Mouse (Mus musculus) neural tube, embryonic 13.5 days (tissue): ENCODE measurements around the gene Tmem218. TPM values are rescaled to one million over a fixed set of nuclear protein-coding genes. Genes with fewer than 3 reads are reported as not detected.

ENCODE experiments used
- ATAC-seq: fragments of 200-750 bp; cut with Nextera tagmentation; 2 replicates; pipeline ENCODE4 v1.8.0; 2017; ENCODE audit warnings: low read depth, mild to moderate bottlenecking, moderate TSS enrichment, moderate library complexity
- H3K27ac ChIP-seq: fragments of 300-500 bp; sonication (generic); replicated peaks from 2 replicates; pipeline ENCODE4 v1.5.1; 2015; ENCODE audit warnings: moderate library complexity, mild to moderate bottlenecking, inconsistent platforms
- H3K27me3 ChIP-seq: fragments of 300-500 bp; sonication (generic); 2 replicates; pipeline ENCODE4 v1.6.1; 2015; ENCODE audit warnings: mild to moderate bottlenecking, inconsistent platforms
- H3K36me3 ChIP-seq: fragments of 300-500 bp; sonication (generic); 2 replicates; pipeline ENCODE4 v1.6.1; 2015; ENCODE audit warnings: mild to moderate bottlenecking, inconsistent platforms
- H3K4me1 ChIP-seq: fragments of 300-500 bp; sonication (generic); replicated peaks from 2 replicates; pipeline ENCODE4 v1.6.1; 2015; ENCODE audit warnings: inconsistent platforms
- H3K4me2 ChIP-seq: fragments of 300-500 bp; sonication (generic); 2 replicates; pipeline ENCODE4 v1.6.1; 2015; ENCODE audit warnings: inconsistent platforms, mild to moderate bottlenecking, moderate library complexity
- H3K4me3 ChIP-seq: fragments of 300-500 bp; sonication (generic); 2 replicates; pipeline ENCODE4 v1.5.1; 2015; ENCODE audit warnings: mild to moderate bottlenecking, inconsistent platforms
- H3K9ac ChIP-seq: fragments of 300-500 bp; sonication (generic); 2 replicates; pipeline ENCODE4 v1.6.1; 2015; ENCODE audit warnings: moderate library complexity, mild to moderate bottlenecking, inconsistent platforms
- H3K9me3 ChIP-seq: fragments of 300-500 bp; sonication (generic); 2 replicates; pipeline ENCODE4 v1.6.1; 2016; ENCODE audit warnings: inconsistent platforms
- WGBS: fragments of 180-500 bp; shearing (Covaris S2); methylation state at CpG from one replicate; pipeline ENCODE4 v1.1.7; 2015; 5-methylcytosine and 5-hydroxymethylcytosine counted together
- polyA plus RNA-seq: library from polyadenylated mRNA; unstranded; fragments of >200 nt; fragmentation: Nextera tagmentation; extraction: Ambion mirVana; gene quantifications from 2 replicates; pipeline ENCODE4 v1.2.1, GENCODE M21; 2015

Gene Tmem218
- polyA plus RNA-seq, 1 experiment from 2014 or later: 12.2 TPM

GRCm38 (mm10) chr9:37197067-37197466 lies 11.0 kb upstream of the Tmem218 start:
- H3K4me2 ChIP-seq: no peak overlapping the region
- 0 out of 2 replicates have a peak, but pooled peaks have one; percentile 50 for ATAC-seq
- no peaks in the 10 kb centered on the region for H3K9me3 ChIP-seq
- no peak overlapping the region for H3K27ac ChIP-seq
- no peaks in the 10 kb centered on the region for H3K36me3 ChIP-seq
- H3K4me1 ChIP-seq: no peaks in the 10 kb centered on the region
- H3K9ac ChIP-seq: no peak overlapping the region
- 63% methylated on average over 4 of the region's 4 CpGs for WGBS
- no peak overlapping the region for H3K4me3 ChIP-seq
- H3K27me3 ChIP-seq: no peaks in the 10 kb centered on the region

DNA sequence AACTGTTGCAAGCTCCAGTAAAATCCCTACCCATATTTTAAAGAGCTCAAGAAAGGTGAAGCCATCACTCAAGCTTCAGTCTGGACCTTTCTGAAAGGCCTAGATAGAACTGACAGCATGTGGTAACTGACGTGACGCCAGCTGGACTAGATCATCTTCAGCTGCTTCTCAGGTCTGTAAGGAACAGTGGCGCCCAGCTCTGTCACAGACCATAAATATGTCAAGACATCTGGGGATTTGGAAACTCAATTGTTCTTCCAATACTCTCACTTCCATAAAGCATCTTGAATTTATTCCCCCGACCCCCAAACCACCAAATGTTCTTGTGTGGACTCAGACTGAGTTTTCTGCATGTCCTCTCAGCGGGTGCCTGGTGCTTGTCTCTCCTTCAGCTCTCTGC lies 7.6 kb upstream of the Tmem218 start:
- WGBS: 64% methylated on average over 5 of the region's 5 CpGs

GRCm38 (mm10) chr9:37203884-37204283 lies 4.1 kb upstream of the Tmem218 start:
- Histone ChIP-seq H3K4me2 (no peak overlapping the region), H3K9ac (no peak overlapping the region), H3K9me3 (no peaks in the 10 kb centered on the region), H3K4me1 (peaks cover 12% of the 10 kb centered on the region), H3K27ac (no peak overlapping the region), H3K36me3 (no peaks in the 10 kb centered on the region), H3K27me3 (no peaks in the 10 kb centered on the region), H3K4me3 (no peak overlapping the region)
- WGBS: 27% methylated on average over 5 of the region's 5 CpGs
- no peak for ATAC-seq

More for the DNA sequence above, 7.6 kb upstream of the Tmem218 start:
- no peak overlapping the region for H3K4me2 ChIP-seq
- H3K9me3 ChIP-seq: no peaks in the 10 kb centered on the region
- no peak overlapping the region for H3K9ac ChIP-seq
- H3K4me1 ChIP-seq: no peaks in the 10 kb centered on the region
- H3K4me3 ChIP-seq: no peak overlapping the region
- ATAC-seq: no peak
- no peaks in the 10 kb centered on the region for H3K27me3 ChIP-seq
- H3K27ac ChIP-seq: no peak overlapping the region
- no peaks in the 10 kb centered on the region for H3K36me3 ChIP-seq

- WGBS: 87% methylated on average over 13 of the region's 13 CpGs
- Histone ChIP-seq H3K27me3 (no peaks in the 10 kb centered on the region), H3K27ac (no peak overlapping the region), H3K4me3 (no peak overlapping the region), H3K9me3 (no peaks in the 10 kb centered on the region), H3K36me3 (no peaks in the 10 kb centered on the region), H3K4me1 (peaks cover 10% of the 10 kb centered on the region), H3K4me2 (no peak overlapping the region), H3K9ac (no peak overlapping the region)
- no peak for ATAC-seq
These were observed 5.2 kb downstream of the Tmem218 start for GRCm38 (mm10) chr9:37213060-37213738.

- Histone ChIP-seq H3K36me3 (no peaks in the 10 kb centered on the region), H3K9me3 (no peaks in the 10 kb centered on the region), H3K9ac (no peak overlapping the region), H3K4me1 (no peaks in the 10 kb centered on the region), H3K4me2 (no peak overlapping the region), H3K27me3 (no peaks in the 10 kb centered on the region), H3K27ac (no peak overlapping the region), H3K4me3 (no peak overlapping the region)
- no peak for ATAC-seq
- WGBS: 90% methylated on average over 9 of the region's 9 CpGs
These were observed 6.5 kb downstream of the Tmem218 start for GRCm38 (mm10) chr9:37214327-37215060.

- H3K36me3 ChIP-seq: peaks cover 3% of the 10 kb centered on the region; the same call in 1 of the 2 replicates
- no peaks in the 10 kb centered on the region for H3K9me3 ChIP-seq
- no peak overlapping the region for H3K9ac ChIP-seq
- no peak overlapping the region for H3K27ac ChIP-seq
- peaks cover 6% of the 10 kb centered on the region; the same call in 1 of the 2 replicates for H3K4me1 ChIP-seq
- no peaks in the 10 kb centered on the region for H3K27me3 ChIP-seq
- 84% methylated on average over 8 of the region's 8 CpGs for WGBS
- ATAC-seq: no peak
- H3K4me3 ChIP-seq: no peak overlapping the region
- H3K4me2 ChIP-seq: no peak overlapping the region
These were observed 12.7 kb downstream of the Tmem218 start for GRCm38 (mm10) chr9:37220755-37221154.

DNA sequence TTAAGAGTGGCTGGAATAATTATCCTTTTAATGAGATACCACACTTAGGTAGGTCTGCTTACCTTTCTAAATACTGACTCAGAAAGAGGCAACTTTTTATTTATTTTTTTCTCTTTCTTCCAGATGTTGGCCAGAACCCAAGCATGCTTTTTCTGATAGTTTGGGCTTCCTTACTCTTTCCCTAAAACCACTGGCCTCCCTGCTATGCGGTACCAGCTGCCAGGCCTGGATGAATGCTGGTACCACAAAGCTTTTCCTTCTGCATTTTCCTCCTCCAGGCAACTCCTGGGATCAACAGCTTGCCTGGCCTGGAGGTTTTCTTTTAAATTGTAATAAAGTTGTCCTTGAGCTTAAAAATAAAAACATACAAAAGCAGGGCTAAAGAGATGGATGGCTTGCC lies 17.6 kb downstream of the Tmem218 start:
- Histone ChIP-seq H3K9me3 (no peaks in the 10 kb centered on the region), H3K27me3 (no peaks in the 10 kb centered on the region), H3K36me3 (peaks cover 3% of the 10 kb centered on the region; the same call in 1 of the 2 replicates), H3K27ac (no peak overlapping the region), H3K4me1 (peaks cover 20% of the 10 kb centered on the region), H3K4me2 (no peak overlapping the region), H3K9ac (no peak overlapping the region), H3K4me3 (no peak overlapping the region)
- 97% methylated on average over 1 of the region's 1 CpGs for WGBS
- ATAC-seq: no peak

DNA sequence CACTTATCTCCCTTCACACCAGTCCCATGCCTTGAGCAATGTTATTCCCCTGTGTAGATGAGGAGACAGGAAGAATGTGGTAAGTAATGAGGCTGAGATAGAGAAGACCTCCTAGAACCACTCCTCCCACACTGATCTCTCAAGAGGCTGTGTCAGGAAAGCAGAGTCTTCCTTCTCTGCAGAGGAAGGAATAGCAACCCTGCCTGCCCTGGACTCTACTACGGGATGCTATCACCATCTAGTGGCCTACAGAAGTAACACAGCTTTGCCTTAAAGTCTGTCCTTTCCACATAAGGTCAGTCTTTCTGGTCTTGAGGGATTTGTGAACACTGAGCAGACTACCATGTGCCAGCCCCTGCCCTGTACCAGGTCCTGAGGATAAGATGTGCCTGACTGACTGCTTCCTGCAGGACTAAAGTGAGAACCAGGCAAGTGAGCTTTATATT lies 21.9 kb downstream of the Tmem218 start:
- Histone ChIP-seq H3K4me1 (peaks cover 15% of the 10 kb centered on the region), H3K4me3 (no peak overlapping the region), H3K9ac (no peak overlapping the region), H3K27ac (peak overlapping the region; percentile 4; the same call in 1 of the 2 replicates), H3K36me3 (0 out of 2 replicates have a peak, but pooled peaks cover 3% of the 10 kb centered on the region), H3K4me2 (no peak overlapping the region), H3K27me3 (no peaks in the 10 kb centered on the region), H3K9me3 (no peaks in the 10 kb centered on the region)
- 4% methylated on average over 1 of the region's 1 CpGs for WGBS
- ATAC-seq: peak; percentile 91

DNA sequence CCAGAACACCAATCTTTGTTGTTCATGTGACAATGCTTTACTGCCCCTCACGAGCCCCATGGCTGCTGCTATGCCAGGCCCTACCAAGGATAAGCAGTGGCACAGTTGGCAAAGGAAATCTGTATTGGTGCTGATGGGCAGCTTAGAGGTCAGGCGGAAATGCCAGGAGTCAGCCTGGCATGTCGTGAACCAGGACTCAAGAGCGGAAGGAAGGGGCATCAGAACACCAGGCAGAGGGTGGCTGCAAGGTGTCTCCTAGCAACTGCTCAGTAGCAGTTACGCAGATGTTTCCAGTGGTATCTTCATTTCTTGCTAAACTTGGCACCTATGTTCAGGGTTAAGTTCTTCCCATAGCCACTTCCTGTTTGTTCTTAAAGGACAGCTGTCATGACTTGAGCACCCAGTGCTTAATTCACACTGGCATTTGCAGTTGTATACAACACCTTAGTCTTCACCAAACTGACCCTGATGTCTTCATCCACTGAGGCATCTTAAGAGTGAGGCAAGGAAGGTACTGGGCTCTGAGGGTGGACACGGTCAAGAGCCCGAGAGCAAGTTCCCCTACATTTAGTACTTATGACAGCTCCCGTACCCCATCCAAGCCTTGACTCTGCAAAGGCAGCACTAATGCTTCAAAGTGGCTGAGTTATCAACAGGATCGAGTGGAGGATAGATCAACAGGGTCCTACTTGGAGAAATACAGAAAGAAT lies 22.6 kb downstream of the Tmem218 start:
- H3K27me3 ChIP-seq: no peaks in the 10 kb centered on the region
- no peak for ATAC-seq
- WGBS: 92% methylated on average over 9 of the region's 9 CpGs
- H3K9ac ChIP-seq: no peak overlapping the region
- no peak overlapping the region for H3K4me2 ChIP-seq
- no peaks in the 10 kb centered on the region for H3K9me3 ChIP-seq
- 0 out of 2 replicates have a peak, but pooled peaks cover 2% of the 10 kb centered on the region for H3K36me3 ChIP-seq
- H3K4me1 ChIP-seq: peaks cover 15% of the 10 kb centered on the region
- H3K4me3 ChIP-seq: no peak overlapping the region
- no peak overlapping the region for H3K27ac ChIP-seq

GRCm38 (mm10) chr9:37232201-37233195 lies 24.5 kb downstream of the Tmem218 start:
- no peak overlapping the region for H3K9ac ChIP-seq
- H3K4me1 ChIP-seq: peaks cover 15% of the 10 kb centered on the region
- no peaks in the 10 kb centered on the region for H3K9me3 ChIP-seq
- 69% methylated on average over 22 of the region's 22 CpGs for WGBS
- H3K4me2 ChIP-seq: no peak overlapping the region
- no peak overlapping the region for H3K27ac ChIP-seq
- H3K36me3 ChIP-seq: no peaks in the 10 kb centered on the region
- ATAC-seq: no peak
- no peaks in the 10 kb centered on the region for H3K27me3 ChIP-seq
- no peak overlapping the region for H3K4me3 ChIP-seq

- H3K4me1 ChIP-seq: no peaks in the 10 kb centered on the region
- ATAC-seq: no peak
- 72% methylated on average over 4 of the region's 4 CpGs for WGBS
- H3K9me3 ChIP-seq: no peaks in the 10 kb centered on the region
- no peaks in the 10 kb centered on the region for H3K27me3 ChIP-seq
- H3K4me2 ChIP-seq: no peak overlapping the region
- H3K27ac ChIP-seq: no peak overlapping the region
- no peak overlapping the region for H3K4me3 ChIP-seq
- no peaks in the 10 kb centered on the region for H3K36me3 ChIP-seq
- no peak overlapping the region for H3K9ac ChIP-seq
These were observed 28.1 kb downstream of the Tmem218 start for GRCm38 (mm10) chr9:37235951-37236737.
